Comparison of ENCODE assay signal across 21 mouse cellular contexts in genomic region chr12:68827549-68828249, GRCm38 (mm10).
DNase-seq lines count a peak whose midpoint lies in the region; ATAC-seq lines count a peak whose summit lies in the region.
"Had no signal": no experiment of that assay in that cellular context is flagged by ENCODE, and none has a peak within 500 bp of the region (broad histone marks: within the 10 kb centered on the region; RNA-seq: fewer than 3 reads in every experiment).

No protein-coding gene starts in this region.

- ATAC-seq in hindbrain, embryonic 11.5 days (ENCODE audit: low FRiP score) = peak; percentile 27; the same call in 1 of the 2 replicates
- ATAC-seq in hindbrain, embryonic 14.5 days (ENCODE audit: low FRiP score) = no peak
- peak; percentile 47; the same call in 1 of the 2 replicates for ATAC-seq in midbrain, embryonic 12.5 days (ENCODE audit: low FRiP score, low read depth)
- no peak; the same call in 1 of the 2 replicates for ATAC-seq in midbrain, embryonic 15.5 days (replicated peaks)
- ATAC-seq in midbrain, embryonic 13.5 days = peak; percentile 71
- ATAC-seq: activated CD4-positive, CD25-positive, alpha-beta regulatory T cell, adult 4 months; inflammation-experienced regulatory T-cells, adult 6 months; Patski had no signal

- H3K4me3 ChIP-seq in hindbrain, embryonic 11.5 days (ENCODE audit: low read depth, low read length) = no peak overlapping the region
- no peak overlapping the region for H3K4me3 ChIP-seq in hindbrain, embryonic 14.5 days (replicated peaks; ENCODE audit: low read length)
- no peak overlapping the region for H3K4me3 ChIP-seq in midbrain, embryonic 12.5 days
- H3K4me3 ChIP-seq in midbrain, embryonic 15.5 days = no peak overlapping the region
- H3K4me3 ChIP-seq in midbrain, embryonic 13.5 days (replicated peaks) = no peak overlapping the region
- H3K4me3 ChIP-seq: embryonic facial prominence, embryonic 15.5 days; erythroblast, embryonic 14.5 days; gastrocnemius, adult 2 months; heart, embryonic 12.5 days; hindbrain, embryonic 10.5 days had no signal

- H3K36me3 ChIP-seq in hindbrain, embryonic 11.5 days (ENCODE audit: control insufficient read depth, insufficient read depth, low read length) = no peaks in the 10 kb centered on the region
- H3K36me3 ChIP-seq in hindbrain, embryonic 14.5 days (replicated peaks; ENCODE audit: control insufficient read depth, insufficient read depth) = no peaks in the 10 kb centered on the region
- no peaks in the 10 kb centered on the region for H3K36me3 ChIP-seq in midbrain, embryonic 12.5 days
- no peaks in the 10 kb centered on the region for H3K36me3 ChIP-seq in midbrain, embryonic 15.5 days (replicated peaks)
- H3K36me3 ChIP-seq in midbrain, embryonic 13.5 days = no peaks in the 10 kb centered on the region
- H3K36me3 ChIP-seq: embryonic facial prominence, embryonic 15.5 days; heart, embryonic 12.5 days; hindbrain, embryonic 10.5 days had no signal

- H3K27me3 ChIP-seq in hindbrain, embryonic 11.5 days (ENCODE audit: control insufficient read depth, insufficient read depth, low read length) = no peaks in the 10 kb centered on the region
- H3K27me3 ChIP-seq in hindbrain, embryonic 14.5 days (ENCODE audit: control insufficient read depth, insufficient read depth, low read length) = no peaks in the 10 kb centered on the region
- no peaks in the 10 kb centered on the region for H3K27me3 ChIP-seq in midbrain, embryonic 12.5 days
- H3K27me3 ChIP-seq in midbrain, embryonic 15.5 days (replicated peaks) = no peaks in the 10 kb centered on the region
- no peaks in the 10 kb centered on the region for H3K27me3 ChIP-seq in midbrain, embryonic 13.5 days
- H3K27me3 ChIP-seq: CH12.LX; embryonic facial prominence, embryonic 15.5 days; heart, embryonic 12.5 days; Patski had no signal

- H3K4me1 ChIP-seq in hindbrain, embryonic 11.5 days (replicated peaks; ENCODE audit: control insufficient read depth, insufficient read depth, low read length) = no peaks in the 10 kb centered on the region
- no peaks in the 10 kb centered on the region for H3K4me1 ChIP-seq in hindbrain, embryonic 14.5 days (replicated peaks; ENCODE audit: control insufficient read depth, insufficient read depth, low read length)
- H3K4me1 ChIP-seq in midbrain, embryonic 12.5 days = peaks cover 3% of the 10 kb centered on the region; the same call in 1 of the 2 replicates
- H3K4me1 ChIP-seq in midbrain, embryonic 15.5 days = no peaks in the 10 kb centered on the region
- H3K4me1 ChIP-seq in midbrain, embryonic 13.5 days (replicated peaks) = peaks cover 4% of the 10 kb centered on the region; the same call in 1 of the 2 replicates
- H3K4me1 ChIP-seq: embryonic facial prominence, embryonic 15.5 days; heart, embryonic 12.5 days had no signal

- H3K4me2 ChIP-seq in hindbrain, embryonic 11.5 days (replicated peaks; ENCODE audit: low read depth, low read length) = no peak overlapping the region
- no peak overlapping the region for H3K4me2 ChIP-seq in hindbrain, embryonic 14.5 days (replicated peaks)
- no peak overlapping the region for H3K4me2 ChIP-seq in midbrain, embryonic 12.5 days (replicated peaks)
- H3K4me2 ChIP-seq in midbrain, embryonic 15.5 days = no peak overlapping the region
- no peak overlapping the region for H3K4me2 ChIP-seq in midbrain, embryonic 13.5 days (replicated peaks)
- H3K4me2 ChIP-seq: embryonic facial prominence, embryonic 15.5 days; heart, embryonic 12.5 days had no signal

- peak; percentile 3 for DNase-seq in hindbrain, embryonic 11.5 days (ENCODE audit: low spot score)
- DNase-seq in hindbrain, embryonic 14.5 days (ENCODE audit: low spot score) = no peak
- DNase-seq in left cerebral cortex, adult 11 months (ENCODE audit: low spot score) = no peak
- no peak for DNase-seq in right cerebral cortex, postnatal 25 days
- DNase-seq: adrenal gland, postnatal 14 days; cerebellum, adult 2 months; cerebellum, postnatal 10 days; embryo, embryonic 11 days; gastrocnemius, adult 2 months; gastrocnemius, postnatal 25 days had no signal

- H3K27ac ChIP-seq in hindbrain, embryonic 11.5 days (ENCODE audit: low read depth, low read length) = no peak overlapping the region
- H3K27ac ChIP-seq in hindbrain, embryonic 14.5 days = no peak overlapping the region
- no peak overlapping the region for H3K27ac ChIP-seq in midbrain, embryonic 12.5 days (replicated peaks)
- H3K27ac ChIP-seq in midbrain, embryonic 15.5 days = no peak overlapping the region
- no peak overlapping the region for H3K27ac ChIP-seq in midbrain, embryonic 13.5 days
- H3K27ac ChIP-seq: embryonic facial prominence, embryonic 15.5 days; gastrocnemius, adult 2 months; hindbrain, embryonic 10.5 days had no signal

- H3K9me3 ChIP-seq in hindbrain, embryonic 11.5 days (ENCODE audit: control insufficient read depth, low read length) = no peaks in the 10 kb centered on the region
- H3K9me3 ChIP-seq in hindbrain, embryonic 14.5 days (ENCODE audit: control insufficient read depth, low read length) = no peaks in the 10 kb centered on the region
- no peaks in the 10 kb centered on the region for H3K9me3 ChIP-seq in midbrain, embryonic 12.5 days
- H3K9me3 ChIP-seq in midbrain, embryonic 15.5 days = no peaks in the 10 kb centered on the region
- H3K9me3 ChIP-seq in midbrain, embryonic 13.5 days = no peaks in the 10 kb centered on the region
- H3K9me3 ChIP-seq: embryonic facial prominence, embryonic 15.5 days; heart, embryonic 12.5 days; hindbrain, embryonic 10.5 days had no signal

- no peak overlapping the region for H3K9ac ChIP-seq in hindbrain, embryonic 11.5 days (ENCODE audit: low read depth, low read length)
- H3K9ac ChIP-seq in hindbrain, embryonic 14.5 days = no peak overlapping the region
- no peak overlapping the region for H3K9ac ChIP-seq in midbrain, embryonic 12.5 days (replicated peaks)
- H3K9ac ChIP-seq in midbrain, embryonic 15.5 days = no peak overlapping the region
- H3K9ac ChIP-seq in midbrain, embryonic 13.5 days (replicated peaks) = no peak overlapping the region
- H3K9ac ChIP-seq: embryonic facial prominence, embryonic 15.5 days; heart, embryonic 12.5 days had no signal

- 70% methylated on average over 9 of the region's 9 CpGs for WGBS in hindbrain, embryonic 11.5 days
- WGBS in hindbrain, embryonic 14.5 days = 53% methylated on average over 9 of the region's 9 CpGs
- 67% methylated on average over 9 of the region's 9 CpGs for WGBS in midbrain, embryonic 12.5 days
- WGBS in midbrain, embryonic 15.5 days = 52% methylated on average over 9 of the region's 9 CpGs
- WGBS in midbrain, embryonic 13.5 days = 58% methylated on average over 9 of the region's 9 CpGs

Comparison
In these comparisons a context has a peak if more than half of its experiments do, and no peak if none do; other contexts are left out.
1. ATAC-seq: peak in hindbrain, embryonic 11.5 days (single experiment), midbrain, embryonic 12.5 days (single experiment) and midbrain, embryonic 13.5 days (single experiment); none in hindbrain, embryonic 14.5 days (single experiment) and midbrain, embryonic 15.5 days (single experiment).